Mouse (Mus musculus) lung, adult 2 months (tissue): ENCODE data around the gene Pcbp4.

Source experiments
- CTCF ChIP-seq: fragments of 200-500 bp; IDR thresholded peaks from 2 replicates; pipeline ENCODE4 v1.5.1; 2011; ENCODE audit warnings: mild to moderate bottlenecking, low read length, control low read depth; ENCODE audit not compliant: insufficient read depth
- POLR2A ChIP-seq: fragments of 200-500 bp; IDR thresholded peaks from 2 replicates; pipeline ENCODE4 v1.6.1; 2011; ENCODE audit warnings: low read depth, mild to moderate bottlenecking, control low read depth, low read length, borderline replicate concordance; ENCODE audit errors: extremely low read depth

DNA sequence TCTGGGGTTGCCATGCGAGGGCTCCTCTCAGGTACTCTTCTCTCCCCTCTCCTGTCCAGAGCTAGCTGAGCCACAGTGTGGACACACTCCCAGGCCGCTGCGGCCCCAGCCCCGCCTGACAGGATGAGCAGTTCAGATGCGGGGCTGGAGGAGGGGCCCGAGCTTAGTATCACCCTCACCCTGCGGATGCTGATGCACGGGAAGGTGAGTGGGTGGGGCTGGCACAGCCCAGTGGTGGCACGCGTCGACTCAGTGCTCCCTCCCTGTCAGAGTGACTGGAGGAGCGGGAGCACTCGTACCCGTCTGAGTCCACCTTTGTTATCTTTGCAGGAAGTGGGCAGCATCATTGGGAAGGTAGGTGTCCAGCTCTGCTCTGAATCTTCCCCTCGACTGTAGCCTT is 6.9 kb downstream of the Pcbp4 start:
- no peak for TF ChIP-seq POLR2A
- TF ChIP-seq CTCF: no peak
